Mouse (Mus musculus): ENCODE data around the gene Fcor.

- TF ChIP-seq CTCF (IDR thresholded peaks at IDR 0.05; ENCODE audit: insufficient read depth, low read depth, low read length) (no peak), POLR2A (IDR thresholded peaks at IDR 0.05; ENCODE audit: insufficient read depth, low read depth, low read length) (no peak)
These were observed 12.4 kb upstream of the Fcor start for GRCm38 (mm10) chr8:3684530-3684929.
